Mouse (Mus musculus) urinary bladder, adult 18-20 months (tissue): Measurements from ENCODE around the gene Lamb3.
A peak's percentile ranks its signal among the peaks of the same experiment; 100 is the strongest.

Experiments used
- DNase-seq, 2 experiments: peaks; one replicate each; pipeline ENCODE4 v3.0.0; 2022; ENCODE audit warnings: low spot score in 2 of 2, mixed read lengths in 2 of 2

Lamb3 gene

GRCm38 (mm10) chr1:193207503-193207902, at the start of gene Lamb3:
Gene Lamb3, plus strand, starts transcription at chr1:193207699.
- DNase-seq: no peak

GRCm38 (mm10) chr1:193159163-193159562, 48.3 kb upstream of the Lamb3 start:
- DNase-seq: no peak

- DNase-seq: no peak
Observed at GRCm38 (mm10) chr1:193159613-193160012, 47.9 kb upstream of the Lamb3 start.

DNA sequence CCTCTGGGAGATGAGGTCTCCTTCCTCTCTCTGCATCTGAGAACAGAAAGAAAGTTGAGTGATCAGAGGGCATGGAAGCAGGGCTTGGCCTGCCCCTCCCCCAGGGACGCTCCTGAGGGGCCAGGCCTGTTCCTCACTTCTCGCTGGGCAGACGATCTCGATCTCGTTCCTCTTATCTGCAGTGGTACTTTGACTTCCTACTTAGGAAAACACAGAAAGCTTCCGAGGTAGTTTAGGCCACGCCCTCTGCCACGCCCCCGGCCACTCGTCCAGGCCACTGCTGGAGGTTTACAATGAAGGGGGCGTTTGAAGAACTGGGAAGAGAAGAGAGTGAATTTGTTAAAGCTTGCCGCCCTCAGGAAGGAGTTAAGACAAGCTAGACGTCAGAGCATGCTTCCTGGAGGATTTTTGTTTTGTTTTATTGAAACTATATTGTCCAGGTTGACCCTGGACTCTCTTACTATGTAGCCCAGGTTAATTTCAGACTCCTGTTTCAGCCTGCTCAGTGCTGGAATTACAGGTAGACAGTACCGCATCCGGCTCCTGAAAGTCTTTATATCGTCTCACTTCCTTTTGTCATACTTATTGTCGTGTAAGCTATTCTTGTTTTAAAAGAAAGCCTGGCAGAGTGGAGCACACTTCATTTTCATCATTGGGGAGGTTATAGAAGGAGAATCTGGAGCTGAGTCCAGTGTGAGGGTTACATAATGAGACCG, 47.0 kb upstream of the Lamb3 start:
- DNase-seq: peak in 1 of 2 experiments; percentile 35

DNA sequence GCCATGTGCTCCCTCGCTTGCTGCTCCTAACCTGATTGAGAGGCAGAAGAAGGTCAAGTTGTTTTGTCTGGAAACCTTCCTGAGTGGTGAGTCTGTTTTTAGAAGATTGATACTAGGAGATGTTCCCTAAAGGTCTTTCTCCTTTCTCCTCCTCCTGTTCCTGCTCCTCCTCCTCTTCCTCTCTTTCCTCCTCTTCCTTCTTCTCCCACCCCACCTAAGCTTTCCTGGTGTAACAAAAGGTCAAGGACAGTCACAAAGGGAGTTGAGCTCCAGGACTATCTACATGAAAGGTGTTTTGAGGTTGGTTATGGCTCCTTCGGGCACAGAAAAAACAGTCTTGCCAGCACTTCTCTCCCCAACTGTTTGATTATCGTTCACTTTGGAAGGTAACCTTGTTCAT, 39.8 kb upstream of the Lamb3 start, which contains the start of gene A130010J15Rik:
TSS of gene A130010J15Rik (plus strand) at position 301 of the 400 bp plus-strand sequence.
- no peak for DNase-seq

DNA sequence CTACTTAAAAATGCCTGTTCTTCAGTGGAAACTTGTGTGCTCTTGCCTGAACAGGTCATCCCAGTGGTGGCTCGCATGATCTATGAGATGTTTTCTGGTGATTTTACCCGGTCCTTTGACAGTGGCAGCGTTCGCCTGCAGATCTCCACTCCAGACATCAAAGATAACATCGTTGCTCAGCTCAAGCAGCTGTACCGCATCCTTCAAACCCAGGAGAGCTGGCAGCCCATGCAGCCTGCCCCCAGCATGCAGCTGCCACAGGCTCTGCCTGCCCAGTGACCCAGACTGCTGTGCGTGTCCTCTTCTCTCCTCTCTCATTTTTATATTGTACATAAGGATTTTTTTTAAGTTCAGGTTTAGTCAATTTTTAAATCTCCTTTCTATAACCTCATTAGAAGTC, 38.3 kb upstream of the Lamb3 start:
- DNase-seq: no peak

DNA sequence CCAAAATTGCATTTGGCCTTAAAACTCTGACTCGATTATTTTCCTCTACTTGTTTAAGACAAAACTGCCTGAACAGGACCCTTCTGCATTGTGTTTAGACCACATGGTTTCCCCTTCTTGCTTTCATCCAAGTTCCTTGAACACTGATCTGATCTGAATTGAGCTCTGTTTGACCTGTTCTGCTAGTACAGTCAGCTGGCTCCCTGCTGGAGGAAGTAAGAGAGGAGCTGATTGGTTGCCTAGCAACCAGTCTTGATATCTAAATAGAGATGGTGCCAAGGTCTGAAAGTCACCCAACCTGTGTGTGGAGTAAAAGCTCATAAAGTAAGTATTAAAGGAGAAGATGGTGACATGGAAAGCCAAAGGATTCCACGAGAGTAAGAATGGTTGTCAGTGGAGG, 37.6 kb upstream of the Lamb3 start:
- DNase-seq: peak in 1 of 2 experiments; percentile 41

DNA sequence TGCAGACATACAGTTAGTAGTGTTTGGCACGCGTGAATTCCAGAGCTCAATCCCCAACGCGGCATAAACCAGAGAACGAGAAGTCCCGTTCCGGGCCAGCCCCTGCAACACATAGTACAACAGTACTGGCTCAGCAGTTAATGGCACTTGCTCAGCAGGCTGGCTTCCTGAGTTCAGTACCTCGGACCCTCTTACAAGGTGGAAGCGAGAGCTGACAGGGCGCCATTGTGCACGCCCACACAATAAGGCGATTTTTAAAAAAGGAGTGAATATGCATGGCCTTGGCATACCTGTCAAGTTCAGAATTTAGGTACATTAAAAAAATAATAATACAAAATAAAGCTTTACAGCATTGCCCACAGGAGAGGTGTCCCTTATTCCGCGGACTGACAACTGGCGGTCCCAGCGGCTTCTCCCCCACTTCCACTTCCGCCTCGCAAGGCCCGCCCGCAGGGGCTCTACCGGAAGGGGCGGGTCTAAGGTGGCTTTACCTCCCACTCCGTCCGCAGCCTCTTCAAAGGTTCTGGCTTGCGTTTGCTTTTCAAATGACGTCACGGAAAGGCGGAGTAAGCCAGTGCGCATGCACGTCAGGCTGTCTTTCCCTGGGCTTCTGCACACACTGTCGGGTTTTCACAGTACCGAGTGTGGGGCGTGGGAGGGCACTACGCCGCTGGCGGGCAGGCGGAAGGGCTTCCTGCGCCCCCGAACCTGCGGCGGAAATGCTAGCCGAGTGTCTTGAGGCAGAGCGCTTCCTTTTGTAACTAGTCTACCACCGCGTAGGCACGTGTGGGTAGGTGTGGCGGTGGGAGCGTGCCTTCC, 34.3 kb upstream of the Lamb3 start:
- DNase-seq: peak; percentile 89 to 94

GRCm38 (mm10) chr1:193173810-193174129, 33.7 kb upstream of the Lamb3 start:
- no peak for DNase-seq

- DNase-seq: no peak
Observed at GRCm38 (mm10) chr1:193174143-193174733, 33.3 kb upstream of the Lamb3 start.

GRCm38 (mm10) chr1:193181104-193181503, 26.4 kb upstream of the Lamb3 start:
- DNase-seq: no peak

GRCm38 (mm10) chr1:193188257-193188656, 19.2 kb upstream of the Lamb3 start:
- no peak for DNase-seq

DNA sequence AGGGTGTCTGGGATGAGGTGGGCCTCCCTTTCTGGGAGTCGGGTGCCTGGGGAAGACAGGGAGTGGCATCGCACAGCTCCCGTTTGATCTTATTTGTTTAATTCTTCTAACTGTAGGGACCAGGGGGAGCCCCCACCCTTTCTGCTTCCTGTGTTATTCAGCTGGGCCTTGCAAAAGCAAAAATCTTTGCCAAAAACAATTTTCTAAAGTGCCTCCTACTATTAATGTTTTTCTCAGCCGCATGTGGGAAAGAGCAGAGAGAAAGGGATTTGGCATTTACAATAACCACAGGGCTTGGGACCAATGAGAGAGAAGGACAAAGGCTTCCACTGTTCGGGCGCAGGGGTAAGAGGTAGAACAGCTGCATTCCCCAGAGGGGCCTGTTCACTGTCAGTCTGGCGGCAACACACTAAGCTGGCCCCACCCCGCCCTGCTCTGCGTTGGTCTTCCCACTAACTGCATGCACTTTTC, 18.3 kb upstream of the Lamb3 start:
- DNase-seq: peak in 1 of 2 experiments; percentile 37

- DNase-seq: no peak
Observed at GRCm38 (mm10) chr1:193189771-193190170, 17.7 kb upstream of the Lamb3 start.

GRCm38 (mm10) chr1:193191675-193192283, 15.7 kb upstream of the Lamb3 start:
- DNase-seq: no peak

DNA sequence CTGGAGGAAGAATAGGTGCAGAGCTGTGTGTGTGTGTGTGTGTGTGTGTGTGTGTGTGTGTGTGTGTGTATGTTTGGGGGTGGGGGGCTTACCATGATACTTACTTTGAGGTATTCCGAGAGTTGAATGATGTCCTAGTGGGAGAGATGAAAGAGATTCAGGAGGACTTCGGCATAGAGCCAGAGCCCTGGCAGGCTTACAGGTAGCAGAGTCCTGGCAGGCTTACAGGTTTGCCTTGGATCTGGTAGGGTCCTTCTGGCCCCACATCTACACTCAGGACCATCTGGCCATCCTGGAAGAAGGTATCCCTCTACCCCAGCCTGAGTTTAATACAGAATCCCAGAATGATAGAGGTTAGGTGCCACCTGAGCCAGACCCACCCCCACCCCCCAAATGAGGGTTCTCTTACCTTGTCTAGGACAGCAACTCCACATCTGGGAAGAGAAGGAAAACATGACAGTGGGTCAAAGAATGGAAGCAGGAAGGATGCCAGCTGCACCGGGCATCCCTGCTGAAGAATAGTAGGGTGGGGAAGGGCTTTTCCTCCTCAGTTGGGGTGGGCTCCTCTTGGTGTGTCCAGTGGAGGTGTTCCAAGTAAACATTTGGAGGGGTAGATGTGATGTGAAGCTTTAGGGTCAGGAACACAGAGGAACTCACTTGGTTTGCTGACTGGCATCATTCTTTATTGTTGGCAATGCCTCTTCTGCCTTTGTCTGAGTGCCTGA, 12.9 kb upstream of the Lamb3 start:
- no peak for DNase-seq

- no peak for DNase-seq
Observed at GRCm38 (mm10) chr1:193195169-193195810, 12.2 kb upstream of the Lamb3 start.

- DNase-seq: no peak
Observed at GRCm38 (mm10) chr1:193197494-193198205, 9.8 kb upstream of the Lamb3 start.

DNA sequence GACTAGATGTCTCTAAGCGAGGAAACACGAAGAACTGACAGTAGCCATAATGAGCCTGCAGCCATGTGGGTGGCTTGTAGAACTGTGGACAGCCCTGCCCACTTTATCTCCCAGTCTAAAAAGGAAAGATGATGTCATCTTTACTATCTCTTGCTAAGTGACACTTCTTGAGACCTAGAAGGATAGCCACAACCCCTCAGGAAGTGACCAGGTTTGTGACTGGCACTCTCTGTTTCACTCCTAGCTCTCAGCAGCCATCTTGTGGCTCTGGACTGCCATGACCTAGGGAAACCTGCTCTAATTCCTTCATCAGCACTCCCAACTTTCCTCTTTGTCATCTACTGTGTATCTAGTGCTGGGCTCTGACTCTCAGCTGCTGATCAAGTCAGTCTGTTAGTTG, 9.2 kb upstream of the Lamb3 start:
- no peak for DNase-seq

- DNase-seq: no peak
Observed at GRCm38 (mm10) chr1:193200640-193201382, 6.7 kb upstream of the Lamb3 start.
